Mouse (Mus musculus): Measurements from ENCODE around the gene Mospd3. TPM values are rescaled to one million over a fixed set of nuclear protein-coding genes. Genes with fewer than 3 reads are reported as not detected.

Mospd3 gene
- polyA plus RNA-seq, 1 experiment from 2014 or later: 16.4 TPM

GRCm38 (mm10) chr5:137633397-137634084 is 32.7 kb upstream of the Mospd3 start:
- H3K4me1 ChIP-seq: peaks cover 32% of the 10 kb centered on the region
- ATAC-seq (ENCODE audit: extremely low read depth, insufficient number of reproducible peaks, low FRiP score, low TSS enrichment): no peak
- no peak overlapping the region for H3K4me3 ChIP-seq
- H3K9ac ChIP-seq: 0 out of 2 replicates have a peak overlapping the region, but pooled peaks have one; percentile 24
- H3K27me3 ChIP-seq (replicated peaks): no peaks in the 10 kb centered on the region
- 65% methylated on average over 12 of the region's 12 CpGs for WGBS
- no peak overlapping the region for H3K27ac ChIP-seq (replicated peaks)
- peaks cover 65% of the 10 kb centered on the region for H3K36me3 ChIP-seq
- H3K4me2 ChIP-seq: no peak overlapping the region
- H3K9me3 ChIP-seq: no peaks in the 10 kb centered on the region

DNA sequence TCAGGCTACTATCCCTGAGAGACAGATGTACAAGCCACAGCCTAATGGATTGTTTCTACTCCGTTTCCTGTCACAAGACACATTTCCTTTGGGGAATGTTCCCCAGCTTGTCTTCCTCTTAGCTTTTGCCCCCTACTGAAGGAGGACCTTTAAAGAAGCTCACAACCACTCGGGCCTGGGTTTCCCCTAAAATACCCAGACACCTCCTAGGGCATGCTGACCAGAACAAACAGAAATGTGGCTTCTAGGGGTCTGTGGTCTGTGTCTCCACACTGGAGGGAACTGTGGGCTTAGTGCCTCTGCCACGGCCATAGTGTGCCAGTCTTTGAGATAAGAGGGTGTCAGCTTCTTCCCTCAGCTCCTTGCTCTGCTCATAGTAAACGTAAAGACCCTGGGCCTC is 30.7 kb upstream of the Mospd3 start:
- peak overlapping the region; percentile 96 for H3K4me2 ChIP-seq
- no peaks in the 10 kb centered on the region for H3K9me3 ChIP-seq
- peak overlapping the region; percentile 94; the same call in 1 of the 2 replicates for H3K27ac ChIP-seq (replicated peaks)
- H3K4me1 ChIP-seq: peaks cover 41% of the 10 kb centered on the region
- WGBS: 43% methylated on average over 4 of the region's 4 CpGs
- peak overlapping the region; percentile 96; the same call in 1 of the 2 replicates for H3K4me3 ChIP-seq
- ATAC-seq (ENCODE audit: extremely low read depth, insufficient number of reproducible peaks, low FRiP score, low TSS enrichment): no peak
- peak overlapping the region; percentile 94 for H3K9ac ChIP-seq
- peaks cover 45% of the 10 kb centered on the region for H3K36me3 ChIP-seq
- H3K27me3 ChIP-seq (replicated peaks): no peaks in the 10 kb centered on the region

GRCm38 (mm10) chr5:137631171-137631570 is 30.3 kb upstream of the Mospd3 start:
- H3K27me3 ChIP-seq (replicated peaks): no peaks in the 10 kb centered on the region
- 53% methylated on average over 9 of the region's 9 CpGs for WGBS
- H3K9me3 ChIP-seq: no peaks in the 10 kb centered on the region
- H3K27ac ChIP-seq (replicated peaks): peak overlapping the region; percentile 94
- H3K4me2 ChIP-seq: peak overlapping the region; percentile 96
- peaks cover 41% of the 10 kb centered on the region for H3K36me3 ChIP-seq
- ATAC-seq (ENCODE audit: extremely low read depth, insufficient number of reproducible peaks, low FRiP score, low TSS enrichment): no peak
- peaks cover 41% of the 10 kb centered on the region for H3K4me1 ChIP-seq
- peak overlapping the region; percentile 94 for H3K9ac ChIP-seq
- H3K4me3 ChIP-seq: peak overlapping the region; percentile 96

- no peak for ATAC-seq (ENCODE audit: extremely low read depth, insufficient number of reproducible peaks, low FRiP score, low TSS enrichment)
- H3K9me3 ChIP-seq: no peaks in the 10 kb centered on the region
- H3K36me3 ChIP-seq: peaks cover 35% of the 10 kb centered on the region
- WGBS: 35% methylated on average over 3 of the region's 3 CpGs
- H3K4me1 ChIP-seq: peaks cover 41% of the 10 kb centered on the region
- peak overlapping the region; percentile 94 for H3K9ac ChIP-seq
- H3K4me3 ChIP-seq: peak overlapping the region; percentile 96
- H3K4me2 ChIP-seq: peak overlapping the region; percentile 96
- no peaks in the 10 kb centered on the region for H3K27me3 ChIP-seq (replicated peaks)
- peak overlapping the region; percentile 94 for H3K27ac ChIP-seq (replicated peaks)
Observed at GRCm38 (mm10) chr5:137630602-137631001, 29.7 kb upstream of the Mospd3 start.

GRCm38 (mm10) chr5:137629906-137630545 is 29.2 kb upstream of the Mospd3 start:
- 20% methylated on average over 6 of the region's 6 CpGs for WGBS
- peak overlapping the region; percentile 96 for H3K4me3 ChIP-seq
- peaks cover 41% of the 10 kb centered on the region for H3K4me1 ChIP-seq
- peaks cover 30% of the 10 kb centered on the region for H3K36me3 ChIP-seq
- no peaks in the 10 kb centered on the region for H3K9me3 ChIP-seq
- peak overlapping the region; percentile 96 for H3K4me2 ChIP-seq
- ATAC-seq (ENCODE audit: extremely low read depth, insufficient number of reproducible peaks, low FRiP score, low TSS enrichment): no peak
- no peaks in the 10 kb centered on the region for H3K27me3 ChIP-seq (replicated peaks)
- H3K9ac ChIP-seq: peak overlapping the region; percentile 94
- H3K27ac ChIP-seq (replicated peaks): peak overlapping the region; percentile 94

DNA sequence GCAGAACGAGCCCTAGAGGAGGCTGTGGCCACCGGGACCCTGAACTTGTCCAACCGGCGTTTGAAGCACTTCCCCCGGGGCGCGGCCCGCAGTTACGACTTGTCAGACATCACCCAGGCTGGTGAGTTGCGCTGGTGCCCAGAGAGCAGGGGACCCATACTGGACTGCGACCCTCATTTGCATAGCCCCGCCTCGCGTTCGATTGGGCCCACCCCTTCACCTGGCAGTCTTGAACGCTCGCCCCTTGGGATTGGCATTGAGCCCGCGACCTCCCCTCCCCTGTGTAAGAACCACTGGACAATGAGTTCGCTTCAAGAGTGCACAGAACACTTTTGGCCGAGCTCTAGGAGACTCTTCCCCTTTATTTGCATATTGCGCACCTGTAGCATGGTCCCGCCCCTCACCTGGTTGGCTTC is 28.5 kb upstream of the Mospd3 start:
- H3K9ac ChIP-seq: peak overlapping the region; percentile 94
- H3K9me3 ChIP-seq: no peaks in the 10 kb centered on the region
- no peaks in the 10 kb centered on the region for H3K27me3 ChIP-seq (replicated peaks)
- under 1% methylated on average over 23 of the region's 23 CpGs for WGBS
- H3K4me3 ChIP-seq: peak overlapping the region; percentile 96
- peak; percentile 38 for ATAC-seq (ENCODE audit: extremely low read depth, insufficient number of reproducible peaks, low FRiP score, low TSS enrichment)
- H3K4me2 ChIP-seq: peak overlapping the region; percentile 96
- peaks cover 41% of the 10 kb centered on the region for H3K4me1 ChIP-seq
- H3K27ac ChIP-seq (replicated peaks): peak overlapping the region; percentile 94
- H3K36me3 ChIP-seq: peaks cover 22% of the 10 kb centered on the region

DNA sequence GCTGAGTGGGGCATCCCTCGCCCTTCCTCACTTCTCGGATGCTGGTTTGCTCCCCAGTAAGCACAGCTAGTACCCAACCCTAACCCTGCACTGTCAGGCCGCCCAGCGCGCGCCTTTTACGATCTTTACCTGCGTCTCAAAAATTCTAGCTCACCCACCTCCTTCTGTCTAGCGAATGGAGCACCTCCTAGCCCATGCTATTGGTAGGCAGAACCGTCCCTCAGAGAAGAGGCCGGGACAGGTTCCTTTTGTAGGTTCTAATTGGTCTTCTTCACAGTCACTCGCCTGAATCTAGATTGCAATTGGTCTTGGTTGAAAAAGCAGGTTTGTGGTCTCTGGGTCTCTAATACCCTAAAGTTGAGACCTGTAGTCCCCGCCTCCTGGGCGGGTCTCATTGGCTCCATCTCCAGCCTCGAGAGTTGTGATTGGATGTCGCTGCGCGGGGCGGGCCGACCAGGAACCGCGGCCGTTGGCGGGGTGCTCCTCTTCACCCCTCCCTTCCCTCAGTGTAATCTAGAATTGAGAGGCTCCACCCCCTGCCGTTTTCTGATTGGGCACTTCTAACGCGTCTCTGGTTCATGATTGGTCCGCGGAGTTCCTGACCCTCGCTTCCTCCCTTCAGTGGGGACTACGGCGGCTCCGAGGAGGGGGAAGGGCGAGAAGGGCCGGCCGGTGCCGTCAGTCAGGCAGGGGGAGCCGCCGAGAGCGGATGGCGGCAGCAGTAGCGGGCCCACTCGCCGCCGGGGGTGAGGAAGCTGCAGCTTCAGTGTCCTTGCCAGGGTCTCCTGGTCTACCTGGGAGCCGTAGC is 27.8 kb upstream of the Mospd3 start, which contains the start of the genes Fbxo24, Lrch4 and Gm20605:
TSS of gene Fbxo24 (minus strand) at position 505 of the 808 bp plus-strand sequence.
TSS of gene Lrch4 (plus strand) at position 624 of the 808 bp plus-strand sequence.
TSS of gene Gm20605 (plus strand) at position 678 of the 808 bp plus-strand sequence.
- peak; percentile 95 for ATAC-seq (ENCODE audit: extremely low read depth, insufficient number of reproducible peaks, low FRiP score, low TSS enrichment)
- under 1% methylated on average over 46 of the region's 46 CpGs for WGBS

GRCm38 (mm10) chr5:137627991-137628390 is 27.1 kb upstream of the Mospd3 start:
- WGBS: 2% methylated on average over 9 of the region's 9 CpGs
- ATAC-seq (ENCODE audit: extremely low read depth, insufficient number of reproducible peaks, low FRiP score, low TSS enrichment): no peak
- H3K9me3 ChIP-seq: no peaks in the 10 kb centered on the region
- H3K4me2 ChIP-seq: peak overlapping the region; percentile 75
- H3K27ac ChIP-seq (replicated peaks): peak overlapping the region; percentile 89
- peak overlapping the region; percentile 83 for H3K9ac ChIP-seq
- H3K4me3 ChIP-seq: peak overlapping the region; percentile 96
- H3K4me1 ChIP-seq: peaks cover 41% of the 10 kb centered on the region
- peaks cover 9% of the 10 kb centered on the region for H3K36me3 ChIP-seq
- H3K27me3 ChIP-seq (replicated peaks): no peaks in the 10 kb centered on the region

More for the DNA sequence above, 27.8 kb upstream of the Mospd3 start, which contains the start of the genes Fbxo24, Lrch4 and Gm20605:
- H3K27me3 ChIP-seq (replicated peaks): no peaks in the 10 kb centered on the region
- H3K27ac ChIP-seq (replicated peaks): peak within 1 kb of the TSS; percentile 94
- peak within 1 kb of the TSS; percentile 96 for H3K4me3 ChIP-seq
- peak within 1 kb of the TSS; percentile 94 for H3K9ac ChIP-seq
- H3K36me3 ChIP-seq: peaks cover 16% of the 10 kb centered on the region
- peak within 1 kb of the TSS; percentile 96 for H3K4me2 ChIP-seq
- peaks cover 41% of the 10 kb centered on the region for H3K4me1 ChIP-seq
- no peaks in the 10 kb centered on the region for H3K9me3 ChIP-seq

DNA sequence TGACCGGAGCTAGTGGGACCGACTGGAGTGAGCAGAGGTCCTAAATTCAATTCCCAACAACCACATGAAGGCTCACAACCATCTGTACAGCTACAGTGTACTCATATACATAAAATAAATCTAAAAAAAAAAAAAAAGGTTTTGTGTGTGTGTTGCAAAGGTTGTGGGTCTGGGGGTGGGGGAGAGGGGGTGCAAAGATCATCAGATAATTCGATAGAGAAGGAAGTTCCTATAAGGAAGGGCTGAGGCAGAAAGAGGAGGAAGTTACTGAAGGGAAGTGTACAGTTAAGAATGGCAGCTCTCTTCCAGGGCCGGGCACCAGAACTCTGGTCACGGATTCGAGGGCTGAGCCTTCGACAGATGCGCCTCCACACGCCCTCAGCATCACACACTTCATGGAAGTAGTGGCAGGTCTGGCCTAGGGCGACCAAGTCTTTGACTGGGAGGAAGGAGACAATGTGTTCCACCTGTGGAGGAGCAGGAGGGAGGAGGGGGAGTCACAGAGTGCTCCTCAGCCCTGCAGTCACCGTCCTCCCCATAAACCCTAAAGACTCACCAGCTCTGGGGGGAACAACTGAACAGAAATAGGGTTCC is 23.2 kb upstream of the Mospd3 start:
- Histone ChIP-seq H3K27ac (replicated peaks) (no peak overlapping the region), H3K9ac (no peak overlapping the region), H3K9me3 (no peaks in the 10 kb centered on the region), H3K4me2 (no peak overlapping the region), H3K27me3 (replicated peaks) (peaks cover 4% of the 10 kb centered on the region; the same call in 1 of the 2 replicates), H3K36me3 (no peaks in the 10 kb centered on the region), H3K4me3 (no peak overlapping the region), H3K4me1 (peaks cover 9% of the 10 kb centered on the region)
- 71% methylated on average over 11 of the region's 11 CpGs for WGBS
- ATAC-seq (ENCODE audit: extremely low read depth, insufficient number of reproducible peaks, low FRiP score, low TSS enrichment): no peak

- WGBS: 85% methylated on average over 7 of the region's 7 CpGs
- ATAC-seq (ENCODE audit: extremely low read depth, insufficient number of reproducible peaks, low FRiP score, low TSS enrichment): no peak
Observed at GRCm38 (mm10) chr5:137615347-137615746, 14.5 kb upstream of the Mospd3 start.

More at GRCm38 (mm10) chr5:137615347-137615746, 14.5 kb upstream of the Mospd3 start:
- Histone ChIP-seq H3K27me3 (replicated peaks) (peaks cover 15% of the 10 kb centered on the region; the same call in 1 of the 2 replicates), H3K36me3 (no peaks in the 10 kb centered on the region), H3K9ac (no peak overlapping the region), H3K27ac (replicated peaks) (no peak overlapping the region), H3K4me3 (no peak overlapping the region), H3K4me1 (peaks cover 36% of the 10 kb centered on the region), H3K4me2 (no peak overlapping the region), H3K9me3 (no peaks in the 10 kb centered on the region)
